Mouse (Mus musculus): ENCODE results near the gene Tbcb. TPM values are rescaled to one million over a fixed set of nuclear protein-coding genes. Genes with fewer than 3 reads are reported as not detected.
"Not testable (repeated sequence)": the region's sequence is repeated elsewhere in the genome, so short reads cannot be mapped to it uniquely, and the experiment has no call there.

The Tbcb gene
- polyA plus RNA-seq, 1 experiment from 2014 or later: 151 TPM

GRCm38 (mm10) chr7:30216723-30217151, 15.3 kb downstream of the Tbcb start:
- Histone ChIP-seq H3K9me3 (replicated peaks; ENCODE audit: control insufficient read depth, low read length) (no peaks in the 10 kb centered on the region), H3K4me3 (replicated peaks; ENCODE audit: low read length) (peak overlapping the region; percentile 26), H3K9ac (ENCODE audit: low read length) (peak overlapping the region; percentile 60; the same call in 1 of the 2 replicates), H3K27ac (ENCODE audit: low read length) (no peak overlapping the region; the same call in 1 of the 2 replicates), H3K36me3 (ENCODE audit: control insufficient read depth, insufficient read depth, low read length) (no peaks in the 10 kb centered on the region), H3K27me3 (ENCODE audit: control insufficient read depth, insufficient read depth, low read length) (no peaks in the 10 kb centered on the region), H3K4me1 (ENCODE audit: control insufficient read depth, insufficient read depth, low read length) (0 out of 2 replicates have a peak, but pooled peaks cover 6% of the 10 kb centered on the region), H3K4me2 (ENCODE audit: low read depth, low read length) (peak overlapping the region; percentile 50)
- under 1% methylated on average over 16 of the region's 16 CpGs for WGBS
- peak; percentile 79 for ATAC-seq (ENCODE audit: insufficient read depth, low FRiP score)

- Histone ChIP-seq H3K4me1 (ENCODE audit: control insufficient read depth, insufficient read depth, low read length) (0 out of 2 replicates have a peak, but pooled peaks cover 6% of the 10 kb centered on the region), H3K27me3 (ENCODE audit: control insufficient read depth, insufficient read depth, low read length) (no peaks in the 10 kb centered on the region), H3K4me3 (replicated peaks; ENCODE audit: low read length) (no peak overlapping the region), H3K27ac (ENCODE audit: low read length) (no peak overlapping the region), H3K9me3 (replicated peaks; ENCODE audit: control insufficient read depth, low read length) (no peaks in the 10 kb centered on the region), H3K4me2 (ENCODE audit: low read depth, low read length) (no peak overlapping the region), H3K9ac (ENCODE audit: low read length) (no peak overlapping the region), H3K36me3 (ENCODE audit: control insufficient read depth, insufficient read depth, low read length) (no peaks in the 10 kb centered on the region)
- ATAC-seq (ENCODE audit: insufficient read depth, low FRiP score): no peak
- WGBS: 82% methylated on average over 3 of the region's 3 CpGs
These were observed 16.2 kb downstream of the Tbcb start for GRCm38 (mm10) chr7:30215875-30216274.

- no peaks in the 10 kb centered on the region for H3K9me3 ChIP-seq (replicated peaks; ENCODE audit: control insufficient read depth, low read length)
- no peak for ATAC-seq (ENCODE audit: insufficient read depth, low FRiP score)
- no peak overlapping the region for H3K4me3 ChIP-seq (replicated peaks; ENCODE audit: low read length)
- no peaks in the 10 kb centered on the region for H3K27me3 ChIP-seq (ENCODE audit: control insufficient read depth, insufficient read depth, low read length)
- no peak overlapping the region for H3K27ac ChIP-seq (ENCODE audit: low read length)
- no peak overlapping the region for H3K9ac ChIP-seq (ENCODE audit: low read length)
- no peaks in the 10 kb centered on the region for H3K4me1 ChIP-seq (ENCODE audit: control insufficient read depth, insufficient read depth, low read length)
- no peaks in the 10 kb centered on the region for H3K36me3 ChIP-seq (ENCODE audit: control insufficient read depth, insufficient read depth, low read length)
- H3K4me2 ChIP-seq (ENCODE audit: low read depth, low read length): no peak overlapping the region
- 71% methylated on average over 3 of the region's 3 CpGs for WGBS
These were observed 18.2 kb downstream of the Tbcb start for GRCm38 (mm10) chr7:30213881-30214280.

- Histone ChIP-seq H3K4me3 (replicated peaks; ENCODE audit: low read length) (no peak overlapping the region), H3K9me3 (replicated peaks; ENCODE audit: control insufficient read depth, low read length) (no peaks in the 10 kb centered on the region), H3K36me3 (ENCODE audit: control insufficient read depth, insufficient read depth, low read length) (no peaks in the 10 kb centered on the region), H3K4me1 (ENCODE audit: control insufficient read depth, insufficient read depth, low read length) (no peaks in the 10 kb centered on the region), H3K27ac (ENCODE audit: low read length) (no peak overlapping the region), H3K27me3 (ENCODE audit: control insufficient read depth, insufficient read depth, low read length) (no peaks in the 10 kb centered on the region), H3K4me2 (ENCODE audit: low read depth, low read length) (no peak overlapping the region), H3K9ac (ENCODE audit: low read length) (no peak overlapping the region)
- WGBS: 31% methylated on average over 4 of the region's 4 CpGs
- ATAC-seq (ENCODE audit: insufficient read depth, low FRiP score): no peak
These were observed 21.0 kb downstream of the Tbcb start for GRCm38 (mm10) chr7:30211025-30211424.

GRCm38 (mm10) chr7:30206364-30206763, 25.7 kb downstream of the Tbcb start:
- not testable (repeated sequence) for H3K4me1 ChIP-seq (ENCODE audit: control insufficient read depth, insufficient read depth, low read length); H3K9me3 ChIP-seq (replicated peaks; ENCODE audit: control insufficient read depth, low read length); H3K27me3 ChIP-seq (ENCODE audit: control insufficient read depth, insufficient read depth, low read length); H3K4me3 ChIP-seq (replicated peaks; ENCODE audit: low read length); H3K36me3 ChIP-seq (ENCODE audit: control insufficient read depth, insufficient read depth, low read length); H3K27ac ChIP-seq (ENCODE audit: low read length); H3K9ac ChIP-seq (ENCODE audit: low read length); ATAC-seq (ENCODE audit: insufficient read depth, low FRiP score); H3K4me2 ChIP-seq (ENCODE audit: low read depth, low read length)
- WGBS: 50% methylated on average over 5 of the region's 5 CpGs

GRCm38 (mm10) chr7:30205383-30205782, 26.7 kb downstream of the Tbcb start:
- H3K27me3 ChIP-seq (ENCODE audit: control insufficient read depth, insufficient read depth, low read length): no peaks in the 10 kb centered on the region
- no peak overlapping the region for H3K27ac ChIP-seq (ENCODE audit: low read length)
- no peak for ATAC-seq (ENCODE audit: insufficient read depth, low FRiP score)
- H3K9ac ChIP-seq (ENCODE audit: low read length): no peak overlapping the region
- no peaks in the 10 kb centered on the region for H3K36me3 ChIP-seq (ENCODE audit: control insufficient read depth, insufficient read depth, low read length)
- H3K9me3 ChIP-seq (replicated peaks; ENCODE audit: control insufficient read depth, low read length): no peaks in the 10 kb centered on the region
- H3K4me3 ChIP-seq (replicated peaks; ENCODE audit: low read length): no peak overlapping the region
- WGBS: 1% methylated on average over 2 of the region's 2 CpGs
- H3K4me1 ChIP-seq (ENCODE audit: control insufficient read depth, insufficient read depth, low read length): no peaks in the 10 kb centered on the region
- H3K4me2 ChIP-seq (ENCODE audit: low read depth, low read length): no peak overlapping the region

- H3K9ac ChIP-seq (ENCODE audit: low read length): no peak overlapping the region
- no peaks in the 10 kb centered on the region for H3K4me1 ChIP-seq (ENCODE audit: control insufficient read depth, insufficient read depth, low read length)
- no peak overlapping the region for H3K4me3 ChIP-seq (replicated peaks; ENCODE audit: low read length)
- ATAC-seq (ENCODE audit: insufficient read depth, low FRiP score): no peak; the same call in 1 of the 2 replicates
- no peaks in the 10 kb centered on the region for H3K9me3 ChIP-seq (replicated peaks; ENCODE audit: control insufficient read depth, low read length)
- WGBS: 35% methylated on average over 8 of the region's 8 CpGs
- H3K36me3 ChIP-seq (ENCODE audit: control insufficient read depth, insufficient read depth, low read length): no peaks in the 10 kb centered on the region
- H3K27me3 ChIP-seq (ENCODE audit: control insufficient read depth, insufficient read depth, low read length): no peaks in the 10 kb centered on the region
- no peak overlapping the region for H3K27ac ChIP-seq (ENCODE audit: low read length)
- 0 out of 2 replicates have a peak overlapping the region, but pooled peaks have one; percentile 2 for H3K4me2 ChIP-seq (ENCODE audit: low read depth, low read length)
These were observed 27.7 kb downstream of the Tbcb start for GRCm38 (mm10) chr7:30204380-30204779.

GRCm38 (mm10) chr7:30202895-30203690, 29.0 kb downstream of the Tbcb start:
- H3K4me2 ChIP-seq (ENCODE audit: low read depth, low read length): no peak overlapping the region
- H3K27me3 ChIP-seq (ENCODE audit: control insufficient read depth, insufficient read depth, low read length): no peaks in the 10 kb centered on the region
- H3K9ac ChIP-seq (ENCODE audit: low read length): no peak overlapping the region
- no peak overlapping the region for H3K4me3 ChIP-seq (replicated peaks; ENCODE audit: low read length)
- 57% methylated on average over 11 of the region's 11 CpGs for WGBS
- no peak for ATAC-seq (ENCODE audit: insufficient read depth, low FRiP score)
- H3K27ac ChIP-seq (ENCODE audit: low read length): no peak overlapping the region
- H3K9me3 ChIP-seq (replicated peaks; ENCODE audit: control insufficient read depth, low read length): no peaks in the 10 kb centered on the region
- H3K4me1 ChIP-seq (ENCODE audit: control insufficient read depth, insufficient read depth, low read length): no peaks in the 10 kb centered on the region
- no peaks in the 10 kb centered on the region for H3K36me3 ChIP-seq (ENCODE audit: control insufficient read depth, insufficient read depth, low read length)

GRCm38 (mm10) chr7:30200661-30201060, 31.4 kb downstream of the Tbcb start:
- not testable (repeated sequence) for H3K27me3 ChIP-seq (ENCODE audit: control insufficient read depth, insufficient read depth, low read length); H3K9ac ChIP-seq (ENCODE audit: low read length); ATAC-seq (ENCODE audit: insufficient read depth, low FRiP score); H3K9me3 ChIP-seq (replicated peaks; ENCODE audit: control insufficient read depth, low read length); H3K4me3 ChIP-seq (replicated peaks; ENCODE audit: low read length); H3K4me1 ChIP-seq (ENCODE audit: control insufficient read depth, insufficient read depth, low read length); H3K27ac ChIP-seq (ENCODE audit: low read length); H3K4me2 ChIP-seq (ENCODE audit: low read depth, low read length); H3K36me3 ChIP-seq (ENCODE audit: control insufficient read depth, insufficient read depth, low read length)
- WGBS: 88% methylated on average over 5 of the region's 5 CpGs
